Mouse (Mus musculus) thymus, postnatal 0 days (tissue): ENCODE data around the gene Krt82. TPM values are rescaled to one million over a fixed set of nuclear protein-coding genes. Genes with fewer than 3 reads are reported as not detected.
"Not testable (repeated sequence)": the region's sequence is repeated elsewhere in the genome, so short reads cannot be mapped to it uniquely, and the experiment has no call there.

Experiments used
- DNase-seq: peaks from one replicate; pipeline ENCODE4 v3.0.0-alpha.2; 2015; ENCODE audit warnings: low spot score
- microRNA-seq: library from miRNA; unstranded; fragments of <30 nt; microRNA quantifications from one replicate; pipeline ENCODE4, GENCODE M21; 2016; ENCODE audit warnings: borderline number of aligned reads
- polyA plus RNA-seq: library from polyadenylated mRNA; unstranded; fragments of >200 nt; fragmentation: Nextera tagmentation; extraction: Ambion mirVana; gene quantifications from 2 replicates; pipeline ENCODE4 v1.2.1, GENCODE M21; 2015

Krt82 gene
- polyA plus RNA-seq, 1 experiment from 2014 or later = 0.08 TPM

- DNase-seq = not testable (repeated sequence)
Observed at GRCm38 (mm10) chr15:101517161-101517560, 33.3 kb downstream of the Krt82 start, which contains the start of gene Gm49425. TSS of gene Gm49425 (minus strand) at chr15:101517261.

- no peak for DNase-seq
Observed at GRCm38 (mm10) chr15:101508247-101508646, 42.2 kb downstream of the Krt82 start.

DNA sequence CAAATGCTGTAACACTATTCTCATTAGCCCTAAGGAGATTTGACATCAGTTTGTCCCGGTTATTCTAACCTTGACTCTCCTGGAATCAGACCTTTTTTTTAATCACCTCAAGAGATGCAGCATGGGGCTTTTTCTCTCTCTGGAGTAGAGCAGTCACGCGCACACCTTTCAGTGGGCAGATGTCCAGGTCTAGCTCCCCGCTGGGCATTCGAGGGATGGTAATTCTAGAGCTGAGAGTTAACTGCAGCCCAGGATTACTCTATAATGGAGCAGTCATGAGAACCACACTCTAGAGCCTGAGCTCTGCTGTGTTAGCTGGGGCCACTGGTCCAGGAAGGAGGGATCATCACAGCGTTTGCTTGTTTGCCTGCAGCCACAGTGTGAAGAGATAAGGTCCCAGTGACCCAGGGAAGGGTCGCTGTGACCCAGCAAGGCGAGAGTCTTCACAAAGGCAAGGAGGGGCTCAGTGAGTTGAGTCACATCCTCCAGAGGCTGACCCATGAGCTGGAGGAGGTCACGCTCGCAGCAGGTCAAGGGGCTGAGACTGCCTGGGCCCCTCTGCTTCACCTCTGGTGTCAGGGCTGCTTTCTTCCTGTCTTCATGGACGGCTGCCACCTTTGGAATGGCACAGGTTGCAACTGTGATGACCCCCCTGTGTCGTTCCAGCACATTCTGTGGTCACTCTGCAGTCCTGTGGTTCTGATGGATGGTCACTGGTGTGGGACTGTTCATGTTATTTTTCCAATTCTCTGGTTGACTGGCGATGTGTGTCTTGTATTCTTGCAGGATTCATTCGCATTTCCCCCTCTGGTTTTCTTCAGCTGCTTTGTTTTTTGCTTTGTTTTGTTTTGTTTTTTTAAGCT lies 43.3 kb downstream of the Krt82 start:
- DNase-seq = no peak

- DNase-seq = no peak
Observed at GRCm38 (mm10) chr15:101497181-101497580, 53.3 kb downstream of the Krt82 start.

DNA sequence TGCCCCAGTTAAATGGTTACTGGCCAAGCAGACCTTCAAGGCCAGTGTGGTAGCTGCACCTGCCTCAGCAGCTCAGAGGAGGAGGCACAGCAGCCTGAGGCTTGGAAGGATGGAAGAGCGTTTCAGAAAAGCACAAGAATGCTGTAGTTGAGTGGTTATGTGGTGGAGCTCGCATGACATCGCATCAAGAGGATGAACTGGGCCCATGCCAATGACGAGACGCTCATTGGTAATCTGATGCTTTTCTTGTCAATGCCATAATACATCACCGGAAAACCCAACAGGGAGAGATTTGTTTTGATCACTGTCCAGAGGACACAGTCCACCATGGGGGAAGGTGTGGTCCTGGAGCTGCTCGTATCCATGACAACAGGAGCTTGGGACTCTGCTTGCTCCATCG lies 55.2 kb downstream of the Krt82 start:
- no peak for DNase-seq

DNA sequence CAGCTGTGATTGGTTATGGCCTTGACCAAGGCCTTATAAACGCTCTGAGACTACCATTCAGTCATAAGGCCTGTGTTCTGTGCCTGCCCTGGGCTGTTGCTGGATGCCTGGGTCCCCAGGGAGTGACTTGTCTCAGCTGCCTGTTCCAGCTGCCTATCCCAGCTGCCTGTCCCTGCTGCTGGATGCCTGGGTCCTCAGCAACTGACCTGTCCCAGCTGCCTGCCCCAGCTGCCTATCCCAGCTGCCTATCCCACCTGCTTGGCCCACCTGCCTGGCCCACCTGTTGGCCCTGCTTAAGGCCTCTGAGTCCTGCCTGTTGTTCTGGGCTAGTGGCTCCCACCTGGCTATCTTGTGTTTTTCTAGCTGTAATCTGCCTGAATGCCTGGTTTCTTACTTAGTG lies 56.3 kb downstream of the Krt82 start:
- DNase-seq = no peak

DNA sequence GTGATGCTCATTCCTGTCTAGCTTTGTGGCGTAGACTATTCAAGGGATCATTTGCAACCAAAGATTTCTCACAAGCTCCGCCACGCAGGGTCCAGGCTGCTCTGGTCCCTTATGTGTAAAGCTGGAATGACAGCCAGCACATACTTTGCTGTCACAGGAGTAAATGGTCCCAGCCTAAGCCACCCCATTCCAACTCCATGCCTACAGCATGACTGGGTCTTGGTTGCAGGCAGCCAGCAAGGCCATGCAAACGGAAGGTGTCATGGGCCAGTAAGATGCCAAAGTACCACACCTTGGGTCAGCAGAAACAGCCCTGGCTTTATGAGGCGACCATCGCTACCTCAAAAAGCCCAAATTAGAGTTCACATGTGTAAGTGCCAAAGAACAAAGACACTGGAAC lies 56.8 kb downstream of the Krt82 start:
- DNase-seq = no peak

- no peak for DNase-seq
Observed at GRCm38 (mm10) chr15:101492718-101493117, 57.7 kb downstream of the Krt82 start.

DNA sequence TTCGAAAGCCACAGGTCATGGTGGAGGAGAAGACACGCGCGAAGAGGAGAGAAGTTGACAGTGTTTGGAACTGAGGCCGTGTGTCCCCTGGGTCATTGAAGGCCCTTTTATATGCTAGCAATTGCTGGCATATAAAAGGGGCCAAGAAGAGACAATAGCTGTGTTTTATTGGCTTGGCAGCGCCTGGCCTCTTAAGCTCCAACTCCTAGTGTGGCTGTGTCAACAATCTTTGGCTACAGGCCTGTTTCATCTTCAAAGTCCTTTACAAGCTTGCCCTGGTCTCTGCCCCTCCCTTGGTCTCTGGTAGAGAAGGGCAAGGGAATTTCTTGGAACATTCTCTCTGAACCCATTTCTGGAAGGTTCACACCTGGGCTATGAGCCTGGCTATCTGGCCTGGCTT lies 59.0 kb downstream of the Krt82 start, which contains the start of gene Krt83:
Gene Krt83, minus strand, starts transcription at position 82 of the 400 bp plus-strand sequence.
- DNase-seq = no peak

Small RNA genes within 50 kb of the gene (microRNA-seq; reads per million reads assigned to microRNA genes)
- gene Gm44393 = not detected
- gene Gm44460 = not detected

Other genes starting within 250 kb of the Krt82 start
- 0.65 and 0.72 TPM in 2 replicates for gene Krt80, start 180.5 kb downstream of the Krt82 start, polyA plus RNA-seq
- gene Krt7, start 139.6 kb downstream of the Krt82 start, polyA plus RNA-seq = 84.1 and 92.4 TPM in 2 replicates
- gene Krt87, start 111.9 kb downstream of the Krt82 start, polyA plus RNA-seq = 0.51 and 0.91 TPM in 2 replicates
- 0.28 TPM in 1 of 2 replicates, not detected in the other for gene Krt88, start 102.9 kb downstream of the Krt82 start, polyA plus RNA-seq
- 0.47 and 0.48 TPM in 2 replicates for gene Krt81, start 86.9 kb downstream of the Krt82 start, polyA plus RNA-seq
- gene Krt86, start 77.2 kb downstream of the Krt82 start, polyA plus RNA-seq = 0.28 and 0.46 TPM in 2 replicates
- 1.0 and 1.7 TPM in 2 replicates for gene Krt83, start 59.2 kb downstream of the Krt82 start, polyA plus RNA-seq
- gene Gm49425, start 33.4 kb downstream of the Krt82 start, polyA plus RNA-seq = 0.13 and 0.39 TPM in 2 replicates
- 0.29 and 0.31 TPM in 2 replicates for gene Krt84, start 17.8 kb downstream of the Krt82 start, polyA plus RNA-seq
- 0.06 and 0.18 TPM in 2 replicates for gene Krt90, start 12.3 kb upstream of the Krt82 start, polyA plus RNA-seq
- 0.21 and 0.27 TPM in 2 replicates for gene Krt75, start 23.2 kb upstream of the Krt82 start, polyA plus RNA-seq
- not detected in 2 replicates for gene Gm5414, start 77.5 kb upstream of the Krt82 start, polyA plus RNA-seq
- not detected in 2 replicates for gene Gm5478, start 96.7 kb upstream of the Krt82 start, polyA plus RNA-seq
- gene Krt6b, start 129.6 kb upstream of the Krt82 start, polyA plus RNA-seq = 0.80 and 0.94 TPM in 2 replicates
- 3.4 and 7.7 TPM in 2 replicates for gene Krt6a, start 143.6 kb upstream of the Krt82 start, polyA plus RNA-seq
- 110 and 117 TPM in 2 replicates for gene Krt5, start 162.2 kb upstream of the Krt82 start, polyA plus RNA-seq
- gene Krt71, start 192.4 kb upstream of the Krt82 start, polyA plus RNA-seq = 1.5 and 1.7 TPM in 2 replicates
- gene Krt72, start 235.8 kb upstream of the Krt82 start, polyA plus RNA-seq = 0.50 and 0.61 TPM in 2 replicates